Mouse (Mus musculus) liver, postnatal 0 days (tissue): ENCODE measurements at regions not wholly inside any gene's neighbourhood (a gene's known extent, or its start where the extent isn't known, plus 50 kb on each side); places are given as distances from the start of the nearest gene placed in this dataset.

Source experiments
- CTCF ChIP-seq: sonication (generic); IDR thresholded peaks from 2 replicates; pipeline ENCODE4 v1.5.1; 2016; ENCODE audit warnings: antibody characterized with exemption, low read depth
- EP300 ChIP-seq: IDR thresholded peaks from 2 replicates; pipeline ENCODE4 v1.6.1; 2016; ENCODE audit warnings: antibody characterized with exemption, low read depth, mild to moderate bottlenecking

DNA sequence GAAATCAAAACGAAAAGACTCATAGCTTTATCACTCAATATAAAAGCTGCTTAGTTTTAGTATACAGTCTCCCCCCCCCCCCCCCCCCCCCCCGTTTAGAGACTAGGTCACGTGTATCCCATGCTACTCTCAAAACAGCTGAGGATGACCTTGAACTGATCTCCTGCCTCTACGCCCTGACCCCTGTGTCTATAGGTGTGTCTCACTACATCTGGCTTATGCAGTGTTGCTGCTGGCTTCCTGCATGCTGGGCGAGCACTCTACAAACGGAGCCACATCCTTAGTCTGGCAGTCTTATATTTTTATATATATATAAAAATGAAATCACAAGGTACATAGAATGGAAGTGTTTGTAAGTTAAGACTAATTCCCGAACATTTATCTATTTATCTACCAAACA lies 79.3 kb upstream of the Lrig1 start:
- TF ChIP-seq CTCF (no peak), EP300 (no peak)
